Mouse (Mus musculus) embryo, embryonic 11 days (tissue): ENCODE measurements at regions not wholly inside any gene's neighbourhood (a gene's known extent, or its start where the extent isn't known, plus 50 kb on each side); places are given as distances from the start of the nearest gene placed in this dataset.
A peak's percentile ranks its signal among the peaks of the same experiment; 100 is the strongest.

Experiments
- DNase-seq: peaks from one replicate; pipeline ENCODE4 v3.0.0-alpha.2; 2015

DNA sequence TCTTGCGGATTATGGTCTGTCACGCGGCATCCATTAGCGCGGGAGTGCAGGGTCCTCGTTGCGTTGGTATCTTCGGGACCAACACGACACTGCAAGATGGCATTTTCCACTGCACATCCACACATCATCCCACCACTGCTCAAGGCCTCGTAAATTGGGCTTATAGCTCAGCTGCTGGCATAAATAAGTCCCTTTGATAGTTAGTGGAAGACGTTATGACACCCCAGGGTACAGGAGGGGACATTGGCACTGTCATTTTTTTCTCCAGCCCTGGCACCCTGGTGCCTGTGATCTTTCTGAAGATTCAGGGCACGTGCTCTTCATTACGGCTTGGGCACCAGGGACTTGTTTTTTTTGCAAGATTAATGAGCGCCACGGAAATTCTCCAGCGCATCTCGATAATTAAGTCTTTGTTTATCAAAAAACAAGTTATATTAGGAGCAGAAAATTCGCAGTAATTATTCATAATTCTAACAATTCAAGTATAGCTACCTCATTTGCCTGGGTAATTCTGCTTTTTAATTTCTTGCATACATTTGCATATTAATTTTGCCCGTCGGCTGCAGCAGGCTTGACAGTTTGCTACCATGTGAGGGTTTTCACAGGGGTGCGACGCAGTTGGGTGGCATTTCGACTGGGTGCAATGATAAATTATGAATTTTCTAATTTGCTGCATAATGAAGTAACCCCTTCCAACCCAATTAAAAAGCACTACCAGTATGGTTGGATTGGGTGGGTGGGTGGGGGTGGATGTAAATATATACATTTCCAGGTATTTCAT lies 119.1 kb downstream of the Vrk1 start:
- no peak for DNase-seq

DNA sequence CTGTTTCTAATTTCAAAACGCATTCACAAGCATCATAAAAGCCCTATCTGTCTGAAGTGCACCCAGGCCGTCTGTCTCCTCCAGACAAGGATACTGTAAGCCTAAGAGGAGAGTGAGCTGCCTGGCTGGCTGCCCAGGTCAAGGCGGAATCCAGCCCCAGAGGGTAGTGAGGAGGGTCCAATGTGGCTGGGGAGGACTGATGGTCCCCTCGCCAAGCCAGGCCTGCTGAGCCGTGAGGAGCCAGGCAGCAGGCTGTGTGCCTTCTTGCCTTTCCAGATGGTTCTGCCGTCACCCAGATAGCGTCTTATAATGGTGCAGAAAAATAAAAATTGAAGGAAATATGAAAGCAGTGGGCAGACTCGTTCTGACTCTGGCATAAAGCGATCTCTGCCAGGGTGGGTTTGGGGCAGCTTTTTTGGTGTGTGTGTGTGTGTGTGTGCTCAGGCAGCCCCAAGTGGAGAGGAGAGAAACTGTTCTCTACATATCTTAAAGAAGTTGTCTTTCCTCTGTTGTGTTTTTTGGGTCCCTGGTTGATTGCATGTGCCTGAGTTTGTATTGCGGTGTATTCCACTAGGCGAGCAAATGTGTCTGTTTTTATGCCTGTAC lies 120.1 kb downstream of the Vrk1 start:
- no peak for DNase-seq

DNA sequence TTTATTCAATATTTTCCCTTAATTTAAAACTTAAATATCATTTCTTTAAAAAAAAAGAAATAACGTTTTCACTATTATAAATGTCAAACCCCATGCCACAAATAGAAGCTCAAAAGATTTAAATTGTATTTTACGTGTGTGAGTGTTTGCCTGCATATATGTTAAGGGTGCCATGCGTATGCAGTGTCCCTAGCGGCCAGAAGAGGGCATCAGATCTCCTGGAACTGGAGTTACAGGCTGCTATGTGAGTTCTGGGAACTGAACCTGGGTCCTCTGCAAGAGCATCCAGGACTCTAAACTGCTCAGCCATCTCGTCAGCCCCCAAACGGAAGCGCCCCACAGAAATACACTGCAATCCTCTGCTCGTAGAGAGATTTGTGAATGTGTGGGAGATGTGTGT lies 122.7 kb downstream of the Vrk1 start:
- DNase-seq: no peak

DNA sequence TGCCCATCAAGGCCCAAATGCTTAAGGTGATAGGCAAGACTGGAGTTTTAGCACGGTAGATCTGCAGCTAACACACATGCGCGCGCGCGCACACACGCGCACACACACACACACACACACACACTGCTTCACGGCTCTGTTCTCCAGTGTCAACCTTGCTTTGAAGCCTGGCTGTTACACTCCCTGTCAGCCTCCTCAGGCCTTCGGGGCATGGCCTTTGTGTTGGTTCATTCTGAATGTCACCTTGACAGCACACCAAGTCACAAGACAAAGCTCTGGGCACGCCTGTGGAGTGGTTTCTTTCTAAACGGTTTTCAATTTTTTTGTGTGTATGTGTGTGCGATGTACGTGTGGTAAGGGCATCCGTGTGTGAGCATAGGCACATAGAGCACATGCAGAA lies 128.4 kb downstream of the Vrk1 start:
- no peak for DNase-seq

DNA sequence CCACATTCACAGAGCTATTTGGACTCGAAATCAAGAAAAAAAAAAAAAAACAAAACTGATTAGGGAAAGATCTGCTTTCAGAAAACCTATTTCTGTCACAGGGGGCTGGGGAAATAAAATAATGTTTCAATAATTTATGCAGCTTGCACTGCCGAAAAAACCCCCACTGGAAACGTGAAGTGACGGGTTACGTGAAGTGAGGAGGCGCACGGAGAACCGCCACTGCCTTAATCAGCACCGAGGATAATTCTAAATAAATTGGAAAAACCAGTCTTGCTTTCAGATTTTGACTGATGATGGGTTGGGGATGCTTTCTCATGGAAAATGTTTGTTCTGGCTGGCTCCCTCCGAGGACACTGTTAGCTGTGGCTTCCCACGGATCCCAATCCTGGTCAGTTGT lies 129.5 kb downstream of the Vrk1 start:
- no peak for DNase-seq

DNA sequence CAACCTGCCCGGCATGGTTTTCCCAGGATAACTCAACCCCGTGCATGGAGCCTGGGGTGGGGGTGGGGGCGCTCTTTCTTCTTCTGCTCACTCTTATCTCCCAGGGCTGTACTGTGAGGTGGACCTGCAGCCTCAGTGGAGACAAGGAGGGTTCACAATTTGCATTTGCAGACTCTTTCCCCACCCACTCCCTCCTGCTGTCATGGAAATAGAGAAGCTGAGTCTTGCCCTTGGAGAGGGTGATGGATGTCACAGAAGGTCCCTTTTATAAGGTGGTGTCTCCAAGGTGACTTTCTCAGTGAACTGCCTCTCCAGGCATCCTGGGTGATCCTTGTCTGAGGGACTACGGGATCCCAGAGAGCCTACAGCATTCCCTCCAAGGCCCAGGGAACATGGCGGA lies 129.9 kb downstream of the Vrk1 start:
- DNase-seq: no peak

DNA sequence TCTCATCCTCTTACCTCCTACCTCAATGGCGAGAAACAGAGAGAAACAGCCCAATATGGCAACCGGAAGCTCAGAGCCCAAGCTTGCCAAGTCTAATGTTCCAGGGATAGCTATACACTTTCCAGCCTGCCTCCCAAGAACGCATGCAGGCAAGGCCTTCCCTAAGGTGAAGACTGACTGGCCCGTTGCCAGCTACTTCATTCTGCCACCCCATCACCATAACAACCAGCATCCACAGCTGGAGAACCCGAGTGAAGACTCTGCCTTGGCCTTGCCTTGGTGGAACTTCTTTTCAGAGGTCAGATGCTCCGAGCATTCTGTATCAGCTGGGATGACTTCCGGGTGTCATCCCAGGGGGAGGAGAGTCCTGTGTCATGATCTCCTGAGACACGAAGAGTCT lies 130.6 kb downstream of the Vrk1 start:
- no peak for DNase-seq

DNA sequence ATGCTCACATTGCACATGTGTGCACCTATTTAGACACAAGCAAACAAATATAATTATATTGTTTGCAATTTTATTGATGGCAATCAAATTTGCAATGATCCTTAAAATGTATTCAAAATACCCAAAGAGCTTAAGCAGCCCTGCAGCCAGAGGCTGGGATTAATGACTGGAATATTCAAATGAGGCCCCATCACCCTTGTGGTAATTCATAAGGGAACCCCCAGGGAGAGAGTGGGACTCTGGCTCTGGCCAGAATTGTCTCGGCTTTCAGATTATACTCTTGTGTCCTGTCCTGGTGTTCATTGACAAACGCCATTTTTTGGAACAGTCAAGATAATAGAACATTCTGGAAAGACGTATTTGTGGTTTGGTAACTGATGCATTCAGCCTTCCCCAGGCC lies 133.5 kb downstream of the Vrk1 start:
- DNase-seq: no peak

DNA sequence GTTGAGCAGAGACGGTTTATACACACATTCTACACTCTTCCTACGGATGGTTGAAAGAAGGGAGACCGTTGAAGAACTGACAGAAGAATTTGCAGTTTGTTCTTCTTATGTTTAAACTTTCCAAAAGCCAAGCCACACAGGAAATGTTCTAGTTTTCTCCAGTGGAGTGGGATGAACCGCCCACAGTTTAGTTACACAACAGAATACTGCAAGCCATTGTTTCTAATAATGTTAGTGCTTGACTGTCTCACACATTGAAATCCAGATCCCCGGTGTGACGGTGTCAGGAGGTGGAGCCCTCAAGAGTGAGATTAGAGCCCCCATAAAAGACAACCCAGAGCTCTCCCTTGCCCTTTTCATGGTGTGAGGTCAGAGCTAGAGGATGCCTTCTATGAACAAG lies 146.8 kb downstream of the Vrk1 start:
- no peak for DNase-seq

DNA sequence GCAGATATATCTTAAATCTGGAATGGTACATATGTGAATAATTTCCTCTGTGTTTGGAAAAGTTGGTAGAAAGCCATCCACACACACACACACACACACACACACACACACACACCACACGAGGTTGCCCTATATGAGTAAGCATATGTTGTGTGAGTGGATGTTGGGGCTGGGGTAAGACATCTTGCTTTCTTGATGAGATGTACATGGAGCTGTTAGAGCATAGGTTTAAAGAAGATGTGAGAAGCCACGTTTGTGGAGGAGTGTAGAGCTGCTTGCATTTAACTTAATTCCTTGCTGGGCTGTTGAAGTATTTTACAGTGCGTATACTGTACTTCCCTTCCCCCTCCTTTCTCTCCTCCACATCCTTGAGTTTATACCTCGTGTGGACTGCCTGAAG lies 147.8 kb downstream of the Vrk1 start:
- no peak for DNase-seq

DNA sequence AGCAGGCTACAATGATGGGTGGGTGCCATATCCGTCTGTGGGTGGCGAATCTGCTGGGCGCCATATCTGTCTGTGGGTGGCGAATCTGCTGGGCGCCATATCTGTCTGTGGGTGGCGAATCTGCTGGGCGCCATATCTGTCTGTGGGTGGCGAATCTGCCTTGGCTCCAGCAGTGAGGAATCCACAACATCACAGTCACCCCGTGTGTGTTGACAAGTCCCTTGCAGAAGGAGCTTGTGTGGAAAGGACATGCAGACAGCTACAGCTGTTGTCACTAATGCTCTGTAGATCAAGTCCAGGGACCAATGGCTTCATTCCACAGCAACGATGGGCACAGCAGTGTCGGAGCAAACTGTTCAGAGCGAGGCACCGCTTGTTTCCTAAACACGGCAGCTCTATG lies 148.6 kb downstream of the Vrk1 start:
- no peak for DNase-seq

DNA sequence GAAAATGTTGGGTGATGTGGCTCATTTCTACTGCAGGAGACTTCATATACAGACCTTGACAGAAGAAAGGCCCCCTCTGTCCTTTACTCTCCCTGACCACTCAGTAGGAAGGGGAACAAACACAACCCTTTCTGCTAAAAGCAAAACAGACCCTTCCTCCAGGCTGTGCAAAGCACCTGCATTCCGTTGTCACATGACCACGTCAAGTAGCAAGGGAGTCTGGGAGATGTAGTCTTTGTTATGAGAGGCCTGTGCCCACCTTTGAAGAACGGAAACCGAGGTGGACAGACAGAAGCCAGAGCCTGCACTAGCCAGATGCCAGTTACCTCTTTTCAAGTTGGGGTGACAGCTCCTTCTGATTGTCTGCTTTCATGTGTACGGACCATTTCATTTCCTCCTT lies 161.3 kb downstream of the Vrk1 start:
- DNase-seq: no peak

DNA sequence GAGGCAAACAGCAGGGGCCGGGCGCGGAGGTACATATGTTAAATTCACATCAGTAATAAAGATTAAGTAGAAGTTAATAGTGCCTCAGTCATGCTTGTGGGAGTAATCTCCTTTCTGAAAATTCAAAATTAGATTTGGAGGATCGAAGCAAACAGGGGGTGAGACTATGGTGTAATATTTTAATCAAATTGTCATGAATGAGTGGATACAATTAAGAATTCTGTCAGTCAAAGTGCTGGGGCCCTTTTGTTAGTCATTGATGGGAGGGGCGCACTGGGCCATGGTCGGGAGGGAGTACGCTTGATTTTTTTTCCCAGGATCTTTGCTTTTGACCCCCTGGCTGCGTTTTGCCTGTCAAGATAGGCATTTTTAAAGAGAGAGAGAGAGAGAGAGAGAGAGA lies 163.2 kb downstream of the Vrk1 start:
- no peak for DNase-seq

DNA sequence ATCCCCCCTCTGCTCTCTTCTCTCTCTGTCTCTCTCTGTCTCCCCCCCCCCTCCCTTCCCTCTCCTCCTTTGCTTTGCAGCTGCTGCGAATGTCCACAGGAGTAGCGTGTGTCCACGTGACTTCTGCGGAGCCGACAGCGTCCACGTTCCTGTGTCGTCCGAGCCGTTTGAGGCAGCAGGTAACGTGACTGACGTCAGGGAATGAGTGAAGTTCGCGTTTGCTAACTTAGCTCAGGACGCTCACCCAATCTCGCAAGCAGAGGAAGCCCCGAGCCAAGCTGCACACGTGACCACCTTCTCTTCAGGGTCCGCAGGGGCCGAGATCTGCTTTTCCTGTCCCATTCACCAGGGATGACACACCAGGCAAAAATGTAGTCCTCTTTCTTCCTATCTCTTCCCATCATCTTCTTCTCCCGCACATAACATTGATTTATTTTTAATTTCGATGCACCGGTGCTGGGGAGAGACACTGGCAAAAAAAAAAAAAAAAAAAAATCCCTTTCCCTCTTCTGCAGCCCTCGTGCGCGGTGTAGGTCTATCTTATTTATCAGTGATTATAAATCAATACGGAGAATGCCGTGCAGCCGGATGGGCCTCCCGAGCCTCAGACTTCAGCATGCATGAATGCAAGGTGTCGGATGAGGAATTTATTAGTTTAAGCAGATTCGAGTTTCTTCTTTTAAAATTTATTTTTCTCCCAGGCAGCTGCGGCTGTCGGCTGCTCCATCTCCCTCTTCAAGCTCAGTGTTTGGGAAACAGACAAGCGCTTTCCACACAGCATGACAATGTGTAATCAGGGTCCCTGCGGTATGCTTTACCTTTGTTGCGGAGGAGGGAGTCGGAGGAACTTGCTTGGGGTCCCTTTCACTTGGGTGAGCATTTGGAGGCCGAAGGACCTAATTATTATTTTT lies 164.3 kb downstream of the Vrk1 start:
- DNase-seq: peak; percentile 78

DNA sequence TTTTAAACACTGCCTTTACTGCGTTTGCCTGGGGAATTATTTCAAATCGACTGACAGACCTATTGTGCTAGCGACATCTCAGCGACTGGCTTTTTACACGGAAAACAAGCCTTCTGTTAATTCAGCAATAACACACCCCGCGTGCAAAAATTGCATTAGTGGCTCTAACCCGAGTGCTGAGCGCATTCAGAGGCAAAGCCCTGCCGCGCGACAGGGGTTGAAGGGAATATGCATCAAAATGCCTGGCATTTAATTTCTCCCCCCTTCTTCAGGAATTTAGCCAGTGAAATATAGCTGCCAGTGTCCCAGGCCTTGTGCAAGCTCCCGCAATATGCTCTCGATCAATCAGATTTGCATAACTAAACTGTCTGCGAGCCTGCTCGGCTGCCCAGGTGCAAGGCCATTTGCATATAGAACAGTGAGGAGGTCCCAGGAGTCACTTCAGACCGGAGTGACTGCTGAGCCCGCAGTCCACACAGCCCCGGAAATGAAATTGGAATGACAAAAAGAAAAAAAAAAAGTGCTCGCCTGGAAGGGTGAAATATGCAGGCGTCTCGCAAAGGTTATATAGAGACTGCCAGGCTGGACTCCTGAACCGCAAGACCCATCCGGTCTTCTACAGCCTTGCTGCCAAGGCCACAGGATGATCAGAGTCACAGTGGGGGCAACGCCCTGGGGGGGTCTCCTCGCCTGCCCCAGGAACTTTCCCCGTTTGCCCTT lies 165.1 kb downstream of the Vrk1 start:
- DNase-seq: peak; percentile 50

DNA sequence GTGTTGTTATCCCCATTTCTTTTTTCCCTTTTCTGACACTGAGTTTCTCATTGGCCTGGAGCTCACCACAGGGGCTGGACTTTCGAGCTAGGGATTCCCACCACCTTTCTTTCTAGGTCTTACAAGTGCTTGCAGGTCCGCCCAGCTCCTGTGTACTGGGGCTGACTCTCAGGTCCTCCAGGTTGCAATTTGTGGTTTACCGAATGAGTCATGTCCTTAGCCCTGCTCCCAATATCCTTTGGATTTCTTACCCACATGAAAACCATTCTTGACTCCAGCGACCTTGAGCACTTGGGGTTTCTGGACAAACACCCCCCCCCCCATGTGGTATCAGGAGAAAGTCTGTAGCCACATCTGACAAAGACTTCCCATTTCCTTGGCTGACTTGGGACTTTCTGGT lies 167.3 kb downstream of the Vrk1 start:
- no peak for DNase-seq

DNA sequence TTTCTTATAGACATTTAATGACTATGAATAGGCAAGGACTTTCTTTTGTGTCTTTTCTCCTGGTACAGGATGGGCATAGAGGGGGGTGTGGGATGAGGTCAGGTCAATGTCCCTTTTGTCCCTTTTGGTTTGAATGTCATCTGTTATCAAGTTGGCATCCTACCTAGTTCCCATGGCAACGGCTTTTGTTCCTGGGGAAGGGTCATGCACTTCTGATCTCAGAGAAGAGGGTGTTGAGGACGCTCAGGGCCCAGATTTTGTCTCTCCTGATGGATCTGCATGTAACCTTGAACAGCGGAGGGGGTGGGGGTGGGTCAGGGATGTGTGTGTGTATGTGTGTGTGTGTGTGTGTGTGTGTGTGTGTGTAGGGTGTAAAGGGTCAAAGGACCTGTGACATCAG lies 167.8 kb downstream of the Vrk1 start:
- peak; percentile 49 for DNase-seq

DNA sequence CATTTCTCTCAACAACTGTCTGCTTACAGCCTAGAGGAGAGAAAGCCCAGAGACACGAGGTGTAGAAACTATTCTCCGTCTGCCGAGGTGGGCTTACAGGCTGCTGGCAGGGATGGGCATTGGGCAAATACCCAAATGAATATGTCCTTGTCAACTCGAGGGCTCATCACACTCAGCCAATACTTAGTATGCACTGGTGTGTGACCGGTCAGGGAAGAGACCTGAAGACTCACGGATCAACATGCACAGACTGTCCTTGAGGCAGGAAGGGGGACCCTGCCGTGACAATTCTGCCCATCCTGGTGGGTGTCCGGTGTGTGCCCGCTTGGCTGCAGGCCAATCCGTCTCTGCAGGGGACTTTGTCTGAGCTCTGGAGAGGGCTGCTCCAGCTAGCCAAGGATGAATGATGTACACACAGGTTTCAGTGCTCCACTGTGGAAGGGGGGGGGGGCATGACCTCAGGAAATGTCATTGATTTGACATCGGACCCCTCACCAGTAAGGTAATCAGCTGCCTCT lies 168.7 kb downstream of the Vrk1 start:
- DNase-seq: no peak

DNA sequence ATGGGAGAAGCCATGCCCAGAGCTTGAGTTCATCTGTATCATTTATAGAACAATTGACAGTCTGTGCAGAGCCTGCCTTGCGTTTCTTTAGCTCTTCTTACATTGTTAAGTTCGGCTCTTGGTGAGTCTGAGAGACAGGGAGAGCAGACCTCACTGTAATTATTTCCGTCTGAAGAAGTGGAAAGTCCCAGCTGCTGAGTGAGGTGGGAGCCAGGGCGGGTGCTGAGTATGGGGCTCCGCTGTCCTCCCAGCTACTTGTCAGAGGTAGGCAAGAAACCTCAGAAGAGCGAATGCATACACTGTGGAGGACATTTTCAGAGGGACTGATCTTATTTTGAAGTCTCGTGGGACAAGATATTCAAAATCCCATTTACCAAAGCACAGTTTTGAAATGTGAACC lies 172.9 kb downstream of the Vrk1 start:
- no peak for DNase-seq

DNA sequence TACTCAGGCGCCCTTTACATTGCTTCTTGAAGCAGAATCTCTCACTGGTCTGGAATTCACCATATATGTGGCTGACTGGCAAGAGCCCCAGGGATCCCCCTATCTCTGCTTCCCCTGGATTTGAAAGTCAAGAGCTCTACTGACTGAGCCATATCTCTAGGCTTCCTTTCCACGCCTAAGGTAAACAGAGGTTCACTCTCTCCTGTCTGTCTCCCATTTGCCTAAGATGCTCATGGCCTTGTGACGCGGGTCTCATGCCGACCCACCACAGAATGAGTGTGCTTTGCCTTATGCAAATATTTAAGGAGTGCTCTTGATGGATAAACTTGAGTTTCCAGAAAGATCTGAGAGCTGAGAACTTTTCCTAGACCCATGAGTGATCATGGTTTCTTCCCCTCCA lies 173.9 kb downstream of the Vrk1 start:
- DNase-seq: no peak

DNA sequence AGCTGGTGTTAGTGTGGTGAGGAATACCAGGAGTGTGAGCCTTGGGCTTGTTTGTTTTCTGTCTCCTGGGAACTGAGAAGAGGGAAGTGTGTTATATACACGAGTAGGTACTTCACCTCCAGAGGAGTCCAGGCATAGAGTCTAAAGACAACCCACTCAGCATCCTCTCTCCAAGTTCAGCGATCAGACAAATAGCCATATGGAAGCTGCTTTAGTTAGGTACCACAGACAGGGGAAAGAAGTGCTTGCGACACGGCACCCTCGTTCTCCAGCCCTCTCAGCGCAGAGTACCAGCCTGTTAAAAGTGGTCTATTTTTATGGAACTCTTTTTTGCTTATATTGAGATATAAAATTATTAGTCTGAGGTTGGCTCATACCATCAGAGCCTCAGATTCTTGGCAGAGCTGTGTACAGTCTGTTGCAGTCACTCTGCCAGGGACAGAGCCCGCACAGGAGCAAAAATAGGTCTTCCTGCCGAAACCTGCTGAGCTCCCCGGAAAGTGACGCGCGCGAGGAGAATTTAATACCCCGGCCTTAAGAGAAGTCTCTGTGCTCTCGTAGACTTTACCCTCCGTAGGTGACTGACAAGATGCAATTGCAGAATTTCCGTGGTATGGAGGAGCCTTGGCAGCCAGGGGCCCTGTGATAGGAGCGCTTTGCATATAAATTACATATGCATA lies 175.5 kb downstream of the Vrk1 start:
- DNase-seq: no peak

DNA sequence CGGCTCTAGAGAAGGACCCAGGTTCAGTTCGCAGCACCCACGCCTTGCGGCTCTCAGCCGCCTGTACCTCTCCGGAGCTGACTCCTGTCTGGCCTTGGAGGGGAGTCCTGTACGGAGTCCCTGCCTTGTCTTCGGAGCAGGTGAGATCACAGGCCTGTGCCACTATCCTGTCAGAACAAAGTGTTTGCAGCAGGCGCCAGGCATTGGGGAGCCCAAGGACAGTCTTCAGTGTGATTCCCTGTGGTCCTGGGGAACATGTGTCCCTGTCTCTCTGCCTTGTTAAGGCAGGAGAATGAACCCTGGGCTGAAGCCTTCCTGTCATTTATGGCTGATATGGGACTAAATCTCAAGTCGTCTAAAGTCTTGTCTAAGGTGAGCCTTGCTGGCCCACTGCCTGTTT lies 176.5 kb downstream of the Vrk1 start:
- DNase-seq: no peak
